Mouse (Mus musculus) myocyte (in vitro differentiated cells): ENCODE data around the gene Osm. TPM values are rescaled to one million over a fixed set of nuclear protein-coding genes. Genes with fewer than 3 reads are reported as not detected.

Source experiments
- H3K27me3 ChIP-seq: one replicate; pipeline ENCODE4 v1.6.1; 2011; ENCODE audit not compliant: control insufficient read depth, insufficient read depth, insufficient read length
- H3K36me3 ChIP-seq: one replicate; pipeline ENCODE4 v1.6.1; 2011; ENCODE audit not compliant: control insufficient read depth, insufficient read depth
- H3K4me2 ChIP-seq: one replicate; pipeline ENCODE4 v1.6.1; 2011; ENCODE audit warnings: low read depth, control low read depth
- H3K4me3 ChIP-seq: one replicate; pipeline ENCODE4 v1.5.1; 2011; ENCODE audit warnings: mild to moderate bottlenecking, control low read depth, moderate library complexity
- H3K79me2 ChIP-seq: one replicate; pipeline ENCODE4 v1.6.1; 2011; ENCODE audit not compliant: control insufficient read depth, insufficient read depth
- H3ac ChIP-seq: one replicate; pipeline ENCODE4 v1.6.1; 2011; ENCODE audit not compliant: control insufficient read depth, insufficient read length
- CEBPB ChIP-seq: IDR thresholded peaks from 2 replicates; pipeline ENCODE4 v1.6.1; 2011; ENCODE audit warnings: mild to moderate bottlenecking, moderate library complexity; ENCODE audit not compliant: poor library complexity, insufficient read depth, severe bottlenecking
- E2F4 ChIP-seq: IDR thresholded peaks from one replicate; pipeline ENCODE4 v1.6.1; 2011; ENCODE audit warnings: mild to moderate bottlenecking, control low read depth, moderate library complexity; ENCODE audit not compliant: insufficient read depth
- MAX ChIP-seq: IDR thresholded peaks from one replicate; pipeline ENCODE4 v1.6.1; 2011; ENCODE audit warnings: low read depth, mild to moderate bottlenecking, control low read depth
- MYOD1 ChIP-seq, 3 experiments: IDR thresholded peaks; one replicate each; pipeline ENCODE4 v1.6.1; 2011; ENCODE audit warnings: control low read depth in 2 of 3, low read depth in 2 of 3, mild to moderate bottlenecking in 2 of 3, moderate library complexity in 1 of 3; ENCODE audit not compliant: insufficient read length in 2 of 3, control insufficient read depth in 1 of 3
- MYOG ChIP-seq, 3 experiments: IDR thresholded peaks; one replicate each; pipeline ENCODE4 v1.6.1; 2011; ENCODE audit warnings: control low read depth in 2 of 3, low read depth in 2 of 3, mild to moderate bottlenecking in 2 of 3; ENCODE audit not compliant: insufficient read length in 2 of 3, control insufficient read depth in 1 of 3, insufficient read depth in 1 of 3
- POLR2A ChIP-seq: IDR thresholded peaks from one replicate; pipeline ENCODE4 v1.6.1; 2011; ENCODE audit warnings: low read depth, mild to moderate bottlenecking, control low read depth, moderate library complexity; ENCODE audit not compliant: insufficient read length
- POLR2AphosphoS2 ChIP-seq: IDR thresholded peaks from one replicate; pipeline ENCODE4 v1.6.1; 2011; ENCODE audit warnings: low read depth, control low read depth; ENCODE audit not compliant: insufficient read length
- REST ChIP-seq: IDR thresholded peaks from one replicate; pipeline ENCODE4 v1.6.1; 2011; ENCODE audit warnings: mild to moderate bottlenecking, control low read depth, moderate library complexity; ENCODE audit not compliant: insufficient read depth, insufficient read length
- SRF ChIP-seq: IDR thresholded peaks from one replicate; pipeline ENCODE4 v1.6.1; 2011; ENCODE audit warnings: low read depth; ENCODE audit not compliant: control insufficient read depth, insufficient read length
- TCF12 ChIP-seq: IDR thresholded peaks from one replicate; pipeline ENCODE4 v1.6.1; 2011; ENCODE audit warnings: mild to moderate bottlenecking, control low read depth; ENCODE audit not compliant: poor library complexity, insufficient read depth, severe bottlenecking
- TCF3 ChIP-seq: IDR thresholded peaks from one replicate; pipeline ENCODE4 v1.6.1; 2011; ENCODE audit warnings: low read depth, control low read depth; ENCODE audit not compliant: insufficient read length
- USF1 ChIP-seq: IDR thresholded peaks from one replicate; pipeline ENCODE4 v1.6.1; 2011; ENCODE audit warnings: low read depth, mild to moderate bottlenecking, control low read depth, moderate library complexity
- polyA plus RNA-seq: library from polyadenylated mRNA; unstranded; fragments of >200 nt; fragmentation: generic; extraction: Trizol; gene quantifications from one replicate; pipeline ENCODE4 v1.2.1, GENCODE M21; 2012; ENCODE audit warnings: missing spikeins

Osm gene
- polyA plus RNA-seq, 1 experiment: not detected

GRCm38 (mm10) chr11:4216248-4217000, 19.8 kb upstream of the Osm start:
- Histone ChIP-seq H3ac (no peak overlapping the region), H3K4me3 (no peak overlapping the region), H3K79me2 (no peaks in the 10 kb centered on the region), H3K4me2 (no peak overlapping the region), H3K27me3 (no peaks in the 10 kb centered on the region), H3K36me3 (peaks cover 5% of the 10 kb centered on the region)
- TF ChIP-seq CEBPB (no peak), MYOD1 (IDR thresholded peaks at IDR 0.05; ENCODE audit: control insufficient read depth in 1 of 3, insufficient read length in 2 of 3, low read depth in 2 of 3) (no peak), MAX (no peak), MYOG (IDR thresholded peaks at IDR 0.05; ENCODE audit: control insufficient read depth in 1 of 3, insufficient read depth in 1 of 3, insufficient read length in 2 of 3, low read depth in 2 of 3) (no peak), POLR2A (no peak), TCF12 (no peak), E2F4 (no peak), TCF3 (no peak), POLR2AphosphoS2 (no peak), REST (no peak), USF1 (no peak), SRF (no peak)

GRCm38 (mm10) chr11:4217914-4218629, 18.1 kb upstream of the Osm start, which contains the start of gene Castor1:
Gene Castor1, plus strand, starts transcription at chr11:4218225.
- no peaks in the 10 kb centered on the region for H3K79me2 ChIP-seq
- no peak within 1 kb of the TSS for H3ac ChIP-seq
- H3K36me3 ChIP-seq: no peaks in the 10 kb centered on the region
- TF ChIP-seq POLR2A (peak; percentile 59), POLR2AphosphoS2 (no peak), SRF (peak; percentile 33)
- peak within 1 kb of the TSS; percentile 13 for H3K4me3 ChIP-seq
- no peaks in the 10 kb centered on the region for H3K27me3 ChIP-seq
- peak within 1 kb of the TSS; percentile 73 for H3K4me2 ChIP-seq

GRCm38 (mm10) chr11:4218637-4219036, 17.6 kb upstream of the Osm start:
- Histone ChIP-seq H3K4me3 (peak overlapping the region; percentile 13), H3K27me3 (no peaks in the 10 kb centered on the region), H3ac (no peak overlapping the region), H3K36me3 (no peaks in the 10 kb centered on the region), H3K79me2 (no peaks in the 10 kb centered on the region), H3K4me2 (peak overlapping the region; percentile 73)
- TF ChIP-seq MYOG (IDR thresholded peaks at IDR 0.05; ENCODE audit: control insufficient read depth in 1 of 3, insufficient read depth in 1 of 3, insufficient read length in 2 of 3, low read depth in 2 of 3) (no peak), USF1 (no peak), REST (no peak), TCF3 (no peak), MAX (no peak), SRF (no peak), CEBPB (no peak), POLR2A (no peak)

- H3K36me3 ChIP-seq: no peaks in the 10 kb centered on the region
- H3K4me3 ChIP-seq: no peak overlapping the region
- H3K4me2 ChIP-seq: peak overlapping the region; percentile 73
- H3ac ChIP-seq: no peak overlapping the region
- no peaks in the 10 kb centered on the region for H3K79me2 ChIP-seq
- H3K27me3 ChIP-seq: no peaks in the 10 kb centered on the region
- no peak for TF ChIP-seq CEBPB
- TF ChIP-seq USF1: no peak
- no peak for TF ChIP-seq TCF12
- no peak for TF ChIP-seq MYOG (IDR thresholded peaks at IDR 0.05; ENCODE audit: control insufficient read depth in 1 of 3, insufficient read depth in 1 of 3, insufficient read length in 2 of 3, low read depth in 2 of 3)
- TF ChIP-seq TCF3: no peak
- no peak for TF ChIP-seq MAX
- no peak for TF ChIP-seq POLR2A
- no peak for TF ChIP-seq MYOD1 (IDR thresholded peaks at IDR 0.05; ENCODE audit: control insufficient read depth in 1 of 3, insufficient read length in 2 of 3, low read depth in 2 of 3)
- no peak for TF ChIP-seq REST
- no peak for TF ChIP-seq SRF
- no peak for TF ChIP-seq POLR2AphosphoS2
- TF ChIP-seq E2F4: no peak
Measured at GRCm38 (mm10) chr11:4219317-4219751, 16.9 kb upstream of the Osm start.

GRCm38 (mm10) chr11:4219908-4220307, 16.3 kb upstream of the Osm start:
- Histone ChIP-seq H3K79me2 (no peaks in the 10 kb centered on the region), H3ac (no peak overlapping the region), H3K27me3 (no peaks in the 10 kb centered on the region), H3K36me3 (no peaks in the 10 kb centered on the region), H3K4me3 (no peak overlapping the region), H3K4me2 (no peak overlapping the region)
- no peak for TF ChIP-seq TCF12
- TF ChIP-seq MAX: no peak
- TF ChIP-seq POLR2AphosphoS2: no peak
- TF ChIP-seq REST: no peak
- no peak for TF ChIP-seq POLR2A
- no peak for TF ChIP-seq CEBPB
